Mouse (Mus musculus) kidney, embryonic 14.5 days (tissue): ENCODE data around the gene Gm10842. TPM values are rescaled to one million over a fixed set of nuclear protein-coding genes. Genes with fewer than 3 reads are reported as not detected.
A peak's percentile ranks its signal among the peaks of the same experiment; 100 is the strongest.
"Not testable (repeated sequence)": the region's sequence is repeated elsewhere in the genome, so short reads cannot be mapped to it uniquely, and the experiment has no call there.

ENCODE experiments used
- ATAC-seq: fragments of 200-750 bp; cut with Nextera tagmentation; 2 replicates; pipeline ENCODE4 v1.8.0; 2017; ENCODE audit warnings: moderate number of reproducible peaks, mild to moderate bottlenecking, moderate TSS enrichment, moderate library complexity; ENCODE audit not compliant: low FRiP score, low TSS enrichment
- H3K27ac ChIP-seq: fragments of 300-500 bp; sonication (generic); 2 replicates; pipeline ENCODE4 v1.5.1; 2014; ENCODE audit warnings: low read depth, mild to moderate bottlenecking, low read length, moderate library complexity, mixed read lengths
- H3K27me3 ChIP-seq: fragments of 300-500 bp; sonication (generic); 2 replicates; pipeline ENCODE4 v1.6.1; 2014; ENCODE audit warnings: mild to moderate bottlenecking, low read length; ENCODE audit not compliant: control insufficient read depth, insufficient read depth
- H3K36me3 ChIP-seq: fragments of 300-500 bp; sonication (generic); 2 replicates; pipeline ENCODE4 v1.6.1; 2014; ENCODE audit warnings: low read length, mixed read lengths; ENCODE audit not compliant: control insufficient read depth, insufficient read depth
- H3K4me1 ChIP-seq: fragments of 300-500 bp; sonication (generic); 2 replicates; pipeline ENCODE4 v1.6.1; 2014; ENCODE audit warnings: low read length, mixed read lengths; ENCODE audit not compliant: control insufficient read depth, insufficient read depth
- H3K4me2 ChIP-seq: fragments of 300-500 bp; sonication (generic); replicated peaks from 2 replicates; pipeline ENCODE4 v1.6.1; 2014; ENCODE audit warnings: low read depth, mild to moderate bottlenecking, low read length
- H3K4me3 ChIP-seq: fragments of 300-500 bp; sonication (generic); 2 replicates; pipeline ENCODE4 v1.5.1; 2014; ENCODE audit warnings: mild to moderate bottlenecking, low read length
- H3K9ac ChIP-seq: fragments of 300-500 bp; sonication (generic); 2 replicates; pipeline ENCODE4 v1.6.1; 2014; ENCODE audit warnings: low read depth, mild to moderate bottlenecking, low read length, moderate library complexity
- H3K9me3 ChIP-seq: fragments of 300-500 bp; sonication (generic); 2 replicates; pipeline ENCODE4 v1.6.1; 2016; ENCODE audit warnings: low read length; ENCODE audit not compliant: control insufficient read depth
- WGBS: fragments of 180-500 bp; shearing (Covaris S2); extraction: QIAGEN DNeasy Blood & Tissue Kit; methylation state at CpG from one replicate; pipeline ENCODE4 v1.1.7; 2014; 5-methylcytosine and 5-hydroxymethylcytosine counted together
- polyA plus RNA-seq: library from polyadenylated mRNA; unstranded; fragments of >200 nt; fragmentation: Nextera tagmentation; extraction: Ambion mirVana; gene quantifications from 2 replicates; pipeline ENCODE4 v1.2.1, GENCODE M21; 2014

The Gm10842 gene
- not detected in 2 replicates for polyA plus RNA-seq

DNA sequence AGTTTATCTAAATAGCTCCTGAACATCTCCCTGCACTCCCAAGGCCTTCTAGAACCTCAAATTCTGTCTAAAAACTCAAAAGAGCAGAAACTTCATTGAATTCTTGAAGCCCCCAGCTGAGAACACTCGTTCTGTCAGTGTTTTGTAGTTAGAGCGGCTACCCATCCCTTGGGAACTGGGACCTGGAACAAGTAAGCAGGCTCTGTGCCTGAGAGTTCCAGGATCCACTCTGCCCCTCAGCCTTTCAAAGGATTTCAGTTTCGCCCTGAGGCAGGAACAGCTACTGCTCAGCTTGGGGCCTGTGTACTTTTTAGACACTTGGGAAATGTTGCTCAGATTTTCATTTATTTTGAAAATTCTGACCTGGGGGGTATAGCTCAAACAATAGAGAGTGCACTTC lies at the start of gene Gm10842:
Gene Gm10842, plus strand, starts transcription at position 301 of the 400 bp plus-strand sequence.
- no peak for ATAC-seq
- H3K27me3 ChIP-seq: no peaks in the 10 kb centered on the region
- H3K4me3 ChIP-seq: no peak within 1 kb of the TSS
- no peak within 1 kb of the TSS for H3K9ac ChIP-seq
- H3K27ac ChIP-seq: no peak within 1 kb of the TSS
- 78% methylated on average over 3 of the region's 3 CpGs for WGBS
- H3K36me3 ChIP-seq: no peaks in the 10 kb centered on the region
- no peaks in the 10 kb centered on the region for H3K9me3 ChIP-seq
- no peak within 1 kb of the TSS for H3K4me2 ChIP-seq
- peaks cover 2% of the 10 kb centered on the region; the same call in 1 of the 2 replicates for H3K4me1 ChIP-seq

DNA sequence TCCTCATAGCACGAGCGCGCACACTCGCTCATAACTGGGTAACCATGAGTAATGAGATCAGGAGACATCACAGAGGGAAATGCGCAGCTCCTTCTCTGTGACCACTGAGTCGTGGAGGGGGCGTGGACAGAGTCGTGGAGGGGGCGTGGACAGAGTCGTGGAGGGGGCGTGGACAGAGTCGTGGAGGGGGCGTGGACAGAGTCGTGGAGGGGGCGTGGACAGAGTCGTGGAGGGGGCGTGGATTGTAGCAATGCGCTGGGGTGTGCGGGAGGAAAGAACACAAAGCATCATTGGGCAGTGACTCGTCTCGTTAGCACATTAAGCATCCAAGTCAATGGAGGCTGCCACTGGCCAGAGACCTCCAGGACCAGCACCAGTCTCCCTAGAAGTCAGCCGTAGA lies 34.2 kb upstream of the Gm10842 start:
- ATAC-seq, H3K4me3 ChIP-seq: not testable (repeated sequence)

DNA sequence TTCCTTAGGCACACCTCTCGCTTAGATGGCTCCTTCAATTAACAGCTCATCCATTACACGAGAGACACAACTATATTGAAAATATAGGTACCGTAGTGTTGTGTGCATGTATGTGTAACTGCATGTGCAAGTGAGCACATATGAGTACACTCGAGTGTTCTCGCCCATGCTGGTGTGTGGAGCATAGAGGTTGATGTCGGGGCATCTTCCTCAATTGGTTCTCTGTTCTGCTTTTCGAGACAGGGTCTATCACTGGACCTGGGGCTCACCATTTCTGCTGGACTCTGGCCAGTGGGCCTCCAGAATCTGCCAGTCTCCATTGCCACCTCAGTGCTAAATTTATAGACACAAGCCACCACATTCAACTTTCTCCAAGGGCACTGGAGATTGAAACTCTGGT lies 28.9 kb upstream of the Gm10842 start:
- no peak overlapping the region for H3K4me2 ChIP-seq
- H3K4me1 ChIP-seq: no peaks in the 10 kb centered on the region
- H3K9ac ChIP-seq: no peak overlapping the region
- no peak overlapping the region for H3K4me3 ChIP-seq
- 86% methylated on average over 7 of the region's 7 CpGs for WGBS
- H3K27ac ChIP-seq: no peak overlapping the region
- no peak for ATAC-seq
- H3K36me3 ChIP-seq: no peaks in the 10 kb centered on the region
- H3K27me3 ChIP-seq: no peaks in the 10 kb centered on the region
- H3K9me3 ChIP-seq: no peaks in the 10 kb centered on the region

More for the DNA sequence above, 34.2 kb upstream of the Gm10842 start:
- not testable (repeated sequence) for H3K9me3 ChIP-seq, H3K4me2 ChIP-seq, H3K9ac ChIP-seq, H3K4me1 ChIP-seq, H3K27ac ChIP-seq, H3K27me3 ChIP-seq, H3K36me3 ChIP-seq
- 84% methylated on average over 22 of the region's 22 CpGs for WGBS

DNA sequence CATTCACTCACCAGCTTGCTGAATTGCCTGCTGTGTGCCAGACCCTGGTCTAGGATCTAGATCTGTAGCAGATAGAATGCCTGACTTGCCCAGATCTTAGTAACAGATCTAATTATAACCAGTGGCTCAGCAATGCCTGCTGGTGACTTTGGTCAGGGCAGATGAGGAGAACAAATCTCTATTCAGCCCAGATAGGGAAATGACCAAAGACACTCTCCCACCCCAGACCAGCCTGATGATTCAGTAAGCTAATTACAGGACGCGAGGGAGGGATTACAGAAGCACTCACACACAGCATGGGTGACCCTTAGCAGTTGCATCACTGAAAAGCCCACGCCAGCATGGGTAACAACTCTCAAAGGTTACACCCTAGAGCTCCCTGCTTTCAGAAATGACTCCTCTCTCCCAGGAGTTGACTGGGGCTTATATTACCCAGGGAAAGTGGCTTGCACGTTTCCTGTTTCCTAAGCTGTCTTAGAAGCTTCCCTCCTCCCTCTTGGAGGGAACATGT lies 26.1 kb upstream of the Gm10842 start:
- 15% methylated on average over 4 of the region's 4 CpGs for WGBS
- Histone ChIP-seq H3K4me3 (no peak overlapping the region), H3K27me3 (no peaks in the 10 kb centered on the region), H3K27ac (no peak overlapping the region), H3K9me3 (no peaks in the 10 kb centered on the region), H3K4me1 (no peaks in the 10 kb centered on the region), H3K4me2 (no peak overlapping the region), H3K36me3 (no peaks in the 10 kb centered on the region), H3K9ac (no peak overlapping the region)
- ATAC-seq: no peak

DNA sequence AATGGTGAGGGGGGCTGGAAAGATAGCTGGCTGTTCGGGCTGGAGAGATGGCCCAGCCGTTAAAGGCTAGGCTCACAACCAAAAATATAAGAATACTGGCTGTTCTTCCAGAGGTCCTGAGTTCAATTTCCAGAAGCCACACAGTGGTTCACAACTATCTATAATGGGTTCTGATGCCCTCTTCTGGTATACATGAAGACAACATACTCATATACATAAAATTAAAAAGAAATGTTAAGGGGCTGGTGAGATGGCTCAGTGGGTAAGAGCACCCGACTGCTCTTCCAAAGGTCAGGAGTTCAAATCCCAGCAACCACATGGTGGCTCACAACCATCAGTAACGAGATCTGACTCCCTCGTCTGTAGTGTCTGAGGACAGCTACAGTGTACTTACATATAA lies 24.9 kb upstream of the Gm10842 start:
- WGBS: 73% methylated on average over 5 of the region's 5 CpGs
- not testable (repeated sequence) for H3K4me1 ChIP-seq

DNA sequence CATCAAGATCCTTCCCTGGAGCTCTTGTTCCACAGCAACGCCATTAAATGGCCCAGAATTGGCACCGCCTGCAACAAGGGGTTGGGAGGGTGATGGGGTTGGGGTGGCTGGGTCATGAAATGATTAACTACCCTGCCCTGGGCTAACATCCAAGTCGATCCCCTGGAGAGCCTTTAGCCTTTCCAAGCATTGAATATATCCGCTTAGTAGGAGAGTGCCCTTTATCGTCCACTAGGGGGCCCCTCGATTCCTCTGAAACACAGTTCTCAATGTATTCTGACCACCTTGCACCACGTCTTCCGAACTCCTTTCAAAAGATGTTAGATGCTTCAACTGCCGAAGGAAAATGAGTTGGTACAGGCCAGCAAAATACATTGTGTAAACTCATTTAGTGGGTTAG lies 22.7 kb upstream of the Gm10842 start:
- Histone ChIP-seq H3K4me2 (no peak overlapping the region), H3K27me3 (no peaks in the 10 kb centered on the region), H3K4me1 (peaks cover 10% of the 10 kb centered on the region), H3K4me3 (no peak overlapping the region), H3K9ac (no peak overlapping the region), H3K36me3 (peaks cover 4% of the 10 kb centered on the region), H3K27ac (no peak overlapping the region), H3K9me3 (no peaks in the 10 kb centered on the region)
- 5% methylated on average over 9 of the region's 9 CpGs for WGBS
- ATAC-seq: peak; percentile 63

More for the DNA sequence above, 24.9 kb upstream of the Gm10842 start:
- ATAC-seq, H3K9me3 ChIP-seq, H3K4me2 ChIP-seq, H3K9ac ChIP-seq, H3K36me3 ChIP-seq, H3K27ac ChIP-seq, H3K27me3 ChIP-seq, H3K4me3 ChIP-seq: not testable (repeated sequence)

DNA sequence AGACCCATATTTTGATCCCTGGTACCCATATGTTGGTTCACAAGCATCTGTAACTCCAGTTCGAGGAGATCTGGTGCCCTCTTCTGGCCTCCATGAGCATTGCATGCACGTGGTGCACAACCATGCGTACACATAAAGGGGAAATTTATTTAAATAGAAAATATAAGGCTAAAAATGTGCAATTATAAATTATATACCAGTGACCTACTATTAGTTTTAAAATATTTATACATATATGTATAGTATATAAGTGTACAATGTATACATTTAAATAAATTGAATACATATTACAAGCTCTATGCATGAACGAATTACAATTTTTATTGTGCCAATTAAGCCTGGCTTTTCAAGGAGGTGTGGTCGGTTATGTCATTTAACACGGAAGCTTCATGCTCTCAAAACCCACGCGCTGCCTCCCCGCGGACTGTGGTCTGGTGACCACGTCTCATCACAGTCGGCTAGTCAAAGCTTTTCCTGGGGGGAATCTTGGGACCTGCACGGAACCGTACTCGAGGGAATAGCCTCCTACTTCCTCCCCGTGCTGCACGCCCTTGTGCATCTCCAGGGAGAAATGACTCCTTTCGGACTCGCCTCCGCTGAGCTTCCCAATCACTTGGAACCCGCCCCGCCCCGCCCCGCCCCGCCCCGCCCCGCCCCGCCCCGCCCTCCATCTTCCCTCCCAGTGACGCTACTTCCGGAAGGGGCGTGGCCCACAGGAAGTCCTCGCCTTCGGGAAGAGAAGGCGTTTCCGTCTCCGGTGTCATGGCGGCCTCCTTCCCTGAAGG lies 20.8 kb upstream of the Gm10842 start, which contains the start of gene Mettl2:
Gene Mettl2, plus strand, starts transcription at position 691 of the 785 bp plus-strand sequence.
- Histone ChIP-seq H3K4me1 (peaks cover 10% of the 10 kb centered on the region), H3K4me2 (peak within 1 kb of the TSS; percentile 79), H3K9ac (peak within 1 kb of the TSS; percentile 72), H3K27ac (0 out of 2 replicates have a peak within 1 kb of the TSS, but pooled peaks have one; percentile 42), H3K9me3 (no peaks in the 10 kb centered on the region), H3K4me3 (peak within 1 kb of the TSS; percentile 100), H3K27me3 (no peaks in the 10 kb centered on the region), H3K36me3 (peaks cover 19% of the 10 kb centered on the region)
- peak; percentile 91 for ATAC-seq
- WGBS: 5% methylated on average over 36 of the region's 38 CpGs

DNA sequence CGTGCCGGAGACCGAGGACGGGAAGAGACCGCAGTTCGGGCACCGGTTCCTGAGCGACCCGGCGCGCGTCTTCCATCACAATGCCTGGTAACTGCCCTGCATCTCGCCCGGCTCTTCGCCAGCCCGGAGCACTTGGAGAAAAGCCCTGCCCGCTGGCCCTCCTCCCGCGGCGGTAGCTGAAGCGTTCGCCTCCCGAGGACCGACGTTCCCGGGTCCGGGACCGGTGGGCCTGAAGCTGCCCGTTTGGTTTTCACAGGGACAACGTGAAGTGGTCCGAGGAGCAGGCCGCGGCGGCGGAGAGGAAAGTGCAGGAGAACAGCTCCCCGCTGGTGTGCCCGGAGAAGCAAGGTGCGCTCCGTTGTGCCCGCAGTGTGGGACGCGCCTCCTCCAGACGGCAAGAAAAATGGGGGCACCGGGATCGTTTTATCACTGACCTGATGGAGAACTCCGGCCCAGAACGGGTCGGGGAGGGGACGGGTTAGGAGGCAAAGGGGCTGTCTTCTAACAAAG lies 20.1 kb upstream of the Gm10842 start:
- ATAC-seq: 0 out of 2 replicates have a peak, but pooled peaks have one; percentile 5
- peaks cover 23% of the 10 kb centered on the region for H3K36me3 ChIP-seq
- H3K27ac ChIP-seq: no peak overlapping the region
- peak overlapping the region; percentile 100 for H3K4me3 ChIP-seq
- H3K27me3 ChIP-seq: no peaks in the 10 kb centered on the region
- no peaks in the 10 kb centered on the region for H3K9me3 ChIP-seq
- H3K4me2 ChIP-seq: peak overlapping the region; percentile 79
- peak overlapping the region; percentile 72 for H3K9ac ChIP-seq
- H3K4me1 ChIP-seq: peaks cover 10% of the 10 kb centered on the region
- 1% methylated on average over 47 of the region's 49 CpGs for WGBS

DNA sequence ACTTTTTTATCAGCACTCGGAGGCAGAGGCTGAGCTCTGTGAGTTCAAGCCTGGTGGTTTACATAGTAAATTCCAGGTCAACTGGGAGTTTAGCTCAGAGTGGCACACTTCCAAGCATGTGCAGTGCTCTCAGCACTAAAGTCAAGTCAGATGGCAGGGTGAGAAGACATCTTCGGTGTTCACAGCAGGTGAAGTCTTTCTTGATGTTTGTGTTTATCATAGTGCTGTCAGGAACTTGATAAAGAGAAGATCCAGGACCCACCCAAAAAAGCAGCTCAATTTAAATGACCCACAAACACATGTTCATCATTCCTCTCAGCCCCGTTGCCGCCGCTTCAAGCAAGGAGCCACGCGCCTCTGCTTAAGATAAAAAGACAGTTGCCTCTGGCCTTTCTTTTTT lies 11.0 kb upstream of the Gm10842 start:
- Histone ChIP-seq H3K27ac (no peak overlapping the region), H3K4me3 (no peak overlapping the region), H3K9ac (no peak overlapping the region), H3K36me3 (peaks cover 92% of the 10 kb centered on the region), H3K9me3 (no peaks in the 10 kb centered on the region), H3K4me2 (no peak overlapping the region), H3K27me3 (no peaks in the 10 kb centered on the region), H3K4me1 (no peaks in the 10 kb centered on the region)
- no peak for ATAC-seq
- 92% methylated on average over 7 of the region's 7 CpGs for WGBS
